Mouse (Mus musculus) hindbrain, embryonic 11.5 days (tissue): ENCODE data around the gene Slc25a15. TPM values are rescaled to one million over a fixed set of nuclear protein-coding genes. Genes with fewer than 3 reads are reported as not detected.

Experiments
- ATAC-seq: fragments of 200-750 bp; cut with Nextera tagmentation; 2 replicates; pipeline ENCODE4 v1.8.0; 2017; ENCODE audit warnings: mild to moderate bottlenecking, moderate TSS enrichment, moderate library complexity; ENCODE audit not compliant: low FRiP score
- DNase-seq: peaks from one replicate; pipeline ENCODE4 v3.0.0-alpha.2; 2015; ENCODE audit warnings: low spot score
- H3K27ac ChIP-seq: fragments of 300-500 bp; sonication (generic); 2 replicates; pipeline ENCODE4 v1.5.1; 2014; ENCODE audit warnings: mild to moderate bottlenecking, low read depth, low read length
- H3K27me3 ChIP-seq: fragments of 300-500 bp; sonication (generic); 2 replicates; pipeline ENCODE4 v1.6.1; 2014; ENCODE audit warnings: mild to moderate bottlenecking, low read length, moderate library complexity, mixed read lengths; ENCODE audit not compliant: control insufficient read depth, insufficient read depth
- H3K36me3 ChIP-seq: fragments of 300-500 bp; sonication (generic); 2 replicates; pipeline ENCODE4 v1.6.1; 2014; ENCODE audit warnings: mild to moderate bottlenecking, low read length, moderate library complexity, mixed read lengths; ENCODE audit not compliant: control insufficient read depth, insufficient read depth
- H3K4me1 ChIP-seq: fragments of 300-500 bp; sonication (generic); replicated peaks from 2 replicates; pipeline ENCODE4 v1.6.1; 2014; ENCODE audit warnings: low read length, mixed read lengths; ENCODE audit not compliant: control insufficient read depth, insufficient read depth
- H3K4me2 ChIP-seq: fragments of 300-500 bp; sonication (generic); replicated peaks from 2 replicates; pipeline ENCODE4 v1.6.1; 2014; ENCODE audit warnings: mild to moderate bottlenecking, low read depth, low read length
- H3K4me3 ChIP-seq: fragments of 300-500 bp; sonication (generic); 2 replicates; pipeline ENCODE4 v1.5.1; 2014; ENCODE audit warnings: low read depth, low read length
- H3K9ac ChIP-seq: fragments of 300-500 bp; sonication (generic); 2 replicates; pipeline ENCODE4 v1.6.1; 2014; ENCODE audit warnings: low read depth, low read length
- H3K9me3 ChIP-seq: fragments of 300-500 bp; sonication (generic); 2 replicates; pipeline ENCODE4 v1.6.1; 2016; ENCODE audit warnings: low read length; ENCODE audit not compliant: control insufficient read depth
- WGBS: fragments of 180-500 bp; shearing (Covaris S2); extraction: QIAGEN DNeasy Blood & Tissue Kit; methylation state at CpG from one replicate; pipeline ENCODE4 v1.1.7; 2014; 5-methylcytosine and 5-hydroxymethylcytosine counted together
- polyA plus RNA-seq: library from polyadenylated mRNA; unstranded; fragments of >200 nt; fragmentation: Nextera tagmentation; extraction: Ambion mirVana; gene quantifications from 2 replicates; pipeline ENCODE4 v1.2.1, GENCODE M21; 2014

Slc25a15 gene
- 11.3 and 14.7 TPM in 2 replicates for polyA plus RNA-seq

DNA sequence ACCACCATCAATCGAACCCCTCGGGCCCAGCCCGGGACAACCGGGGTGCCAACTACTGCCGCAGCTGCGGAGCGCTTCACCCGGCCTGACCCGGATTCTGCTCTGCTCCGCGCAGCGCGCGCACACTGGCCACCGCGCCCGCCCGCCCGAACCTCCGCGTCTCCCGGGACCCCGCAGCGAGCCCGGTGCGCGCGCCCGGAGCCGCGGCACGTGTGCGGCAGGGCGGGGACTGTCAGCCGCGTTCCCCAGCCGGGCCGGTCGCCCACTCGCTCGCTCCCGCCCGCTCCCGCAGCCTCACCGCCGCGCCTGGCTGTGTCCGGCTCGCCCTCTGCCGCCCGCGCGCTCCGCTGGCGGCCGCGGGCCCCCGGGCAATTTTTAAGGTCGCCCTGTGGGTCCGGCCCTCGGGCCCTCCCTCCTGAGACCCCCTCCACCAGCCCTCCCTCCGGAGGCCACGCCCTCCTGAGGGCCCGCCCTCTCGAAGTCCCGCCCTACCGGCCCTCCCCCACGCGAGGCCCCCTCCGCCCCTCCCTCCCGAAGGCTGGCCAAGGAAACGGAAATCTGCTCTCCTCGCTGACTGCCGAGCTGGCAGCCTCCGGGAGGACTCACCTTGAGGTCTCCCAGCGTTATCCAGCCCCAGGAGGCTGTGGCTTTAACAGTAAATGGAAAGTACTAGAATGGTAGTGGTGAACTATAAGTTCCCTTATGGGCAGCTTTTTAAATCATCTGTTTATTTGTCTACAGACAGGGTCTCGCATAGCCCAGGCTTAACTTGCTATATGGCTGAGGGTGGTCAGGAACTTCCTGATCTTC lies at the start of gene Slc25a15:
TSS of gene Slc25a15 (minus strand) at position 456 of the 810 bp plus-strand sequence.
- 1% methylated on average over 48 of the region's 77 CpGs for WGBS
- H3K4me2 ChIP-seq: peak within 1 kb of the TSS; percentile 89
- H3K36me3 ChIP-seq: no peaks in the 10 kb centered on the region
- H3K9me3 ChIP-seq: no peaks in the 10 kb centered on the region
- no peaks in the 10 kb centered on the region for H3K27me3 ChIP-seq
- no peaks in the 10 kb centered on the region for H3K4me1 ChIP-seq
- ATAC-seq (peak; percentile 94), DNase-seq (peak; percentile 91)
- H3K9ac ChIP-seq: peak within 1 kb of the TSS; percentile 70
- H3K27ac ChIP-seq: no peak within 1 kb of the TSS; the same call in 1 of the 2 replicates
- H3K4me3 ChIP-seq: peak within 1 kb of the TSS; percentile 77

- peak; percentile 3 for DNase-seq
- Histone ChIP-seq H3K36me3 (no peaks in the 10 kb centered on the region), H3K27ac (no peak overlapping the region), H3K4me3 (peak overlapping the region; percentile 94), H3K9ac (peak overlapping the region; percentile 94), H3K4me1 (no peaks in the 10 kb centered on the region), H3K27me3 (no peaks in the 10 kb centered on the region), H3K9me3 (no peaks in the 10 kb centered on the region), H3K4me2 (peak overlapping the region; percentile 69)
- no peak for ATAC-seq
- WGBS: 26% methylated on average over 8 of the region's 8 CpGs
Measured at GRCm38 (mm10) chr8:22411971-22412370, 13.6 kb upstream of the Slc25a15 start.

DNA sequence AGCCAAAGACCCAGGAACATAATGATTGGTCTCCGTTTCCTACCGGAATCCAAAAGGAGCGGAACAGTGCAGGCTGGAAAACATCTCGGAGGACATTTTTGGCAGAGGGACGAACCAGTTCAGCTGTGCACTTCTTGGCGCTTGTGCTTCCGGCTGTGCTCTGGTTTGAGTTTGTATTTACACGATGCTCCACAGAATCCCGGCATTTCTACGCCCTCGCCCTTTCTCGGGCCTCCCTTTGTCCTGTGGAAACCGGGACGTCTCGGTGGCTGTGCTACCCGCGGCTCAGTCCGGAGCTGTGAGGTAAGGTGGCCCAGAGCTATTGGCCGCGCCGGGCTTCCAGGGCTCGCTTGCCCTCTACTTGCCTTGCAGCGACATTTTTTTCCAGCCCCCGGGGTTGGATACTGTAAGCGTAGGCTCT lies 12.9 kb upstream of the Slc25a15 start, which contains the start of gene Mrps31:
TSS of gene Mrps31 (plus strand) at position 80 of the 421 bp plus-strand sequence.
- under 1% methylated on average over 25 of the region's 25 CpGs for WGBS
- Histone ChIP-seq H3K27ac (peak within 1 kb of the TSS; percentile 54), H3K9ac (peak within 1 kb of the TSS; percentile 94), H3K36me3 (no peaks in the 10 kb centered on the region), H3K27me3 (no peaks in the 10 kb centered on the region), H3K4me2 (peak within 1 kb of the TSS; percentile 69), H3K9me3 (no peaks in the 10 kb centered on the region), H3K4me1 (no peaks in the 10 kb centered on the region), H3K4me3 (peak within 1 kb of the TSS; percentile 94)
- DNase-seq (peak; percentile 89), ATAC-seq (peak; percentile 92)

DNA sequence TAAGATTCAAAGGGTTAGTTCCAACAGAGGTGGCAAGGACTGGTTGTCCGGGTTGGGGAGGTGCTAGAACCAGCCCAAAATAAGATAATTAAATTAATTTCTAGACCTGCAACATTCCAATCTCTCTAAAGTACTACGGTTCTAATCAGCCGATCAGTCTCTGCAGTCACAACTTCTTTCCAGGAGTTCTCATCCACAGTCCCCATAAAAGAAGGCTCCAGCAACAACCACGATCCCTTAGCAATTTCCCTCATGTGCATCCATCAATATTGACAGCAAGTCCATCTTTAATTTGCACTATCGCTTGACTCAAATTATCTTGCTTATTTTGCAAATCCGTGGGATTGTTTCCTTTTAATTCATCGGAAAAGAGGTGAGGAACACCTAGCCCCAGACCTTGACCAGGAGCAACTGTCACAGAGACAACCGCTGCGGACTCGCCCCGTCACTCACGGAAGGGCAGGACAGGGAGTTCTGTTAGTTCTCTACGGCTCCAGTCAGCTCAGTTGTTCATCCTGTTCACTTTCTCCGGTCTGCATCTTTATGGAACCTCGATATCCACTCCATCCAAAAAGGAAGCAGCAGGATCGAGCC lies 12.4 kb upstream of the Slc25a15 start:
- 17% methylated on average over 16 of the region's 16 CpGs for WGBS
- Histone ChIP-seq H3K4me2 (peak overlapping the region; percentile 69), H3K36me3 (no peaks in the 10 kb centered on the region), H3K4me1 (no peaks in the 10 kb centered on the region), H3K27ac (peak overlapping the region; percentile 54), H3K9me3 (no peaks in the 10 kb centered on the region), H3K4me3 (peak overlapping the region; percentile 94), H3K9ac (peak overlapping the region; percentile 94), H3K27me3 (no peaks in the 10 kb centered on the region)
- no peak for DNase-seq
- ATAC-seq: peak; percentile 57

DNA sequence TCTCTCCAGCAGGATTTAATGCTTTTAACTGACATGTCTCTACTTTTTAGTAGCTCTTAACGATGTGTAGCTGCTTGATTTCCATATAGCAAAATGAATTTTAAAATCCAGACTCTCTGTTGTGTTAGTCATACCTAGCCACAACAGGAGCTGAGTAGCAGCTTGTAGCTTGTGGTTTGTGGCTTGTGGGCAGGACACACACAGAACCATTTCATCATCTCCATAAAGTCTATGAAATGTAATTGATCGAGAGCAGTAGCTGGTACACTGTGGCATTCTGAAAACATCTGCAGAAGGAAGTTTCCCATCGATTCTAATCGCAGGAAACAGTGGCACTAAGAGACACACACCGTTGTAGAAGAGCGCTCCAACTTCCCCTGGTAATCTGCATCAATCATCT lies 7.3 kb upstream of the Slc25a15 start:
- no peak overlapping the region for H3K4me3 ChIP-seq
- no peaks in the 10 kb centered on the region for H3K36me3 ChIP-seq
- no peaks in the 10 kb centered on the region for H3K4me1 ChIP-seq
- DNase-seq (no peak), ATAC-seq (no peak)
- H3K27me3 ChIP-seq: no peaks in the 10 kb centered on the region
- no peak overlapping the region for H3K9ac ChIP-seq
- WGBS: 83% methylated on average over 6 of the region's 6 CpGs
- no peak overlapping the region for H3K27ac ChIP-seq
- no peak overlapping the region for H3K4me2 ChIP-seq
- H3K9me3 ChIP-seq: no peaks in the 10 kb centered on the region

DNA sequence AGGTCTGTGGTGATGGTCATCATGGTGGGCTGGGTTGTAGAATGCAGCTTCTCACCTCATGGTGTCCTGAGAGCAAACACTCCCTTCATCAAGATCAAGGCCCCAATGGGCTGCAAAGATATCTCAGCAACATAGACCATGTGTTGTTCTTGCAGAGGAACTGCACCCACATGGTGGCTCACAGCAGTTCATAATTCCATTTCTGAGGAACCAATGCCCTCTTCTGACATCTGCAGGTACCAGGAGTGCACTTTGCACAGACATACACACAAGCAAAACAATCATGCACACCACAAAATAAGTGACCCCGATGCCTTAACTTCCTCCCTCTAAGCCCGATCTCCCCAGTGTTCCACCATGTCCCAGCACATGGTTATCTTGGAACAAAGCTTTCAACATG lies 4.8 kb upstream of the Slc25a15 start:
- ATAC-seq (no peak), DNase-seq (no peak)
- Histone ChIP-seq H3K36me3 (no peaks in the 10 kb centered on the region), H3K9me3 (no peaks in the 10 kb centered on the region), H3K4me2 (no peak overlapping the region), H3K4me3 (no peak overlapping the region), H3K27me3 (no peaks in the 10 kb centered on the region), H3K27ac (no peak overlapping the region), H3K9ac (no peak overlapping the region), H3K4me1 (no peaks in the 10 kb centered on the region)
- 98% methylated on average over 2 of the region's 2 CpGs for WGBS

- ATAC-seq: no peak
- H3K36me3 ChIP-seq: no peaks in the 10 kb centered on the region
- H3K9me3 ChIP-seq: no peaks in the 10 kb centered on the region
- no peaks in the 10 kb centered on the region for H3K27me3 ChIP-seq
- H3K4me1 ChIP-seq: no peaks in the 10 kb centered on the region
- WGBS: 87% methylated on average over 4 of the region's 4 CpGs
- H3K9ac ChIP-seq: no peak overlapping the region
- H3K4me2 ChIP-seq: no peak overlapping the region
- DNase-seq: no peak
- no peak overlapping the region for H3K4me3 ChIP-seq
- H3K27ac ChIP-seq: no peak overlapping the region
Measured at GRCm38 (mm10) chr8:22400593-22400992, 2.2 kb upstream of the Slc25a15 start.

GRCm38 (mm10) chr8:22399285-22399880 lies 986 bp upstream of the Slc25a15 start:
- 92% methylated on average over 8 of the region's 8 CpGs for WGBS
- Histone ChIP-seq H3K9me3 (no peaks in the 10 kb centered on the region), H3K4me1 (no peaks in the 10 kb centered on the region), H3K4me3 (peak overlapping the region; percentile 77; the same call in 1 of the 2 replicates), H3K4me2 (peak overlapping the region; percentile 89; the same call in 1 of the 2 replicates), H3K27me3 (no peaks in the 10 kb centered on the region), H3K36me3 (no peaks in the 10 kb centered on the region), H3K9ac (peak overlapping the region; percentile 70), H3K27ac (no peak overlapping the region)
- DNase-seq (no peak), ATAC-seq (no peak)
